In genomic region chr7:143437231-143437893, GRCm38 (mm10) we compare ENCODE assay signal across 9 mouse cellular contexts. TPM values are rescaled to one million over a fixed set of nuclear protein-coding genes. Genes with fewer than 3 reads are reported as not detected.
DNase-seq lines count a peak whose midpoint lies in the region; ATAC-seq and TF ChIP-seq lines count a peak whose summit lies in the region.
"Had no signal": no experiment of that assay in that cellular context is flagged by ENCODE, and none has a peak within 500 bp of the region (broad histone marks: within the 10 kb centered on the region; RNA-seq: fewer than 3 reads in every experiment).

No protein-coding gene starts in this region.

- no peak for DNase-seq in layer of hippocampus, adult 2 months (ENCODE audit: low spot score in 2 of 2)
- no peak for DNase-seq in layer of hippocampus, postnatal 14 days (ENCODE audit: low spot score in 2 of 2)
- DNase-seq in adrenal gland, postnatal 10 days: no peak
- DNase-seq in spleen, postnatal 36 days (ENCODE audit: low spot score in 2 of 2): no peak
- no peak for DNase-seq in urinary bladder, adult 18-20 months (ENCODE audit: low spot score in 2 of 2)

- H3K4me1 ChIP-seq in forebrain, embryonic 13.5 days: peaks cover 22% of the 10 kb centered on the region
- peaks cover 18% of the 10 kb centered on the region for H3K4me1 ChIP-seq in limb, embryonic 15.5 days
- H3K4me1 ChIP-seq in olfactory bulb, adult 2 months (ENCODE audit: control insufficient read depth, insufficient read depth, low read length): peaks cover 15% of the 10 kb centered on the region

- H3K4me2 ChIP-seq in forebrain, embryonic 13.5 days: peak overlapping the region; percentile 69
- H3K4me2 ChIP-seq in limb, embryonic 15.5 days: peak overlapping the region; percentile 88

- no peaks in the 10 kb centered on the region for H3K36me3 ChIP-seq in forebrain, embryonic 13.5 days (ENCODE audit: poor library complexity, severe bottlenecking)
- H3K36me3 ChIP-seq in limb, embryonic 15.5 days: no peaks in the 10 kb centered on the region

- peaks cover 93% of the 10 kb centered on the region for H3K27me3 ChIP-seq in forebrain, embryonic 13.5 days
- no peaks in the 10 kb centered on the region for H3K27me3 ChIP-seq in limb, embryonic 15.5 days
- H3K27me3 ChIP-seq: Patski had no signal

- H3K27ac ChIP-seq in layer of hippocampus, adult 2 months: no peak overlapping the region
- H3K27ac ChIP-seq in forebrain, embryonic 13.5 days: peak overlapping the region; percentile 58
- H3K27ac ChIP-seq in limb, embryonic 15.5 days: peak overlapping the region; percentile 54; the same call in 1 of the 2 replicates
- no peak overlapping the region for H3K27ac ChIP-seq in olfactory bulb, adult 2 months (ENCODE audit: insufficient read depth, low read depth, low read length)

- H3K9me3 ChIP-seq in forebrain, embryonic 13.5 days (replicated peaks): no peaks in the 10 kb centered on the region
- H3K9me3 ChIP-seq in limb, embryonic 15.5 days: no peaks in the 10 kb centered on the region

- no peak for TF ChIP-seq CTCF in layer of hippocampus, adult 2 months (conservative IDR thresholded peaks at IDR 0.05)
- no peak for TF ChIP-seq CTCF in olfactory bulb, adult 2 months (IDR thresholded peaks at IDR 0.05; ENCODE audit: insufficient read depth, low read depth, low read length)

- TF ChIP-seq POLR2A in olfactory bulb, adult 2 months (IDR thresholded peaks at IDR 0.05; ENCODE audit: insufficient read depth, low read depth, low read length): no peak

- peak overlapping the region; percentile 67 for H3K9ac ChIP-seq in forebrain, embryonic 13.5 days
- H3K9ac ChIP-seq in limb, embryonic 15.5 days: peak overlapping the region; percentile 50

- H3K4me3 ChIP-seq in layer of hippocampus, adult 2 months: peak overlapping the region; percentile 56
- H3K4me3 ChIP-seq in forebrain, embryonic 13.5 days: peak overlapping the region; percentile 41
- H3K4me3 ChIP-seq in limb, embryonic 15.5 days: peak overlapping the region; percentile 45
- peak overlapping the region; percentile 47 for H3K4me3 ChIP-seq in olfactory bulb, adult 2 months (ENCODE audit: insufficient read depth, low read depth, low read length)

- peak; percentile 74 for ATAC-seq in forebrain, embryonic 13.5 days
- ATAC-seq in limb, embryonic 15.5 days (ENCODE audit: insufficient number of reproducible peaks, low FRiP score, low TSS enrichment, low read depth): no peak
- ATAC-seq: Patski had no signal

- 17% methylated on average over 18 of the region's 18 CpGs for WGBS in forebrain, embryonic 13.5 days
- WGBS in limb, embryonic 15.5 days: 24% methylated on average over 18 of the region's 18 CpGs
- whole genome bisulfite sequencing in olfactory bulb, adult 2 months: 36% methylated on average over 18 of the region's 18 CpGs

RNA-seq across cellular contexts. Expression of gene Cdkn1c, which starts 23.5 kb away (rescaled TPM):
- total RNA-seq in layer of hippocampus, adult 2 months (2021): 1 to 10 TPM; 2.5 to 6.7 TPM
- 10 to 100 TPM in 1 of 2 experiments, 1 to 10 TPM in 1; 9.7 to 14.5 TPM for total RNA-seq in layer of hippocampus, postnatal 14 days (2021)
- 140 and 149 TPM in 2 replicates for polyA plus RNA-seq in forebrain, embryonic 13.5 days (2015; fragmentation: Nextera tagmentation; extraction: Ambion mirVana)
- polyA plus RNA-seq in limb, embryonic 15.5 days (2015; fragmentation: Nextera tagmentation; extraction: Ambion mirVana): 1,248 and 1,513 TPM in 2 replicates
- polyA plus RNA-seq in olfactory bulb, adult 2 months (2012; ENCODE audit: insufficient read depth, insufficient read length, low replicate concordance, missing spikeins): not detected in 2 replicates
- 100 to 1,000 TPM; 386 to 453 TPM for total RNA-seq in adrenal gland, postnatal 10 days (2021)

RNA-seq across cellular contexts. Expression of gene Slc22a18, which starts 36.2 kb away (rescaled TPM):
- total RNA-seq in layer of hippocampus, adult 2 months (2021): under 1 TPM; 0.29 to 0.54 TPM
- under 1 TPM; 0.21 to 0.36 TPM for total RNA-seq in layer of hippocampus, postnatal 14 days (2021)
- polyA plus RNA-seq in forebrain, embryonic 13.5 days (2015; fragmentation: Nextera tagmentation; extraction: Ambion mirVana): 0.15 and 0.45 TPM in 2 replicates
- polyA plus RNA-seq in limb, embryonic 15.5 days (2015; fragmentation: Nextera tagmentation; extraction: Ambion mirVana): 2.7 and 3.3 TPM in 2 replicates
- not detected in 2 replicates for polyA plus RNA-seq in olfactory bulb, adult 2 months (2012; ENCODE audit: insufficient read depth, insufficient read length, low replicate concordance, missing spikeins)
- total RNA-seq in adrenal gland, postnatal 10 days (2021): 10 to 100 TPM in 1 of 2 experiments, 1 to 10 TPM in 1; 6.5 to 15.0 TPM

Comparison
In these comparisons a context has a peak if more than half of its experiments do, and no peak if none do; other contexts are left out.
1. H3K27ac ChIP-seq: peak in forebrain, embryonic 13.5 days (single experiment) and limb, embryonic 15.5 days (single experiment); none in layer of hippocampus, adult 2 months (single experiment) and olfactory bulb, adult 2 months (single experiment).
2. RNA of gene Cdkn1c, which starts 23.5 kb away (total RNA-seq): 386 to 453 TPM in adrenal gland, postnatal 10 days; 9.7 to 14.5 TPM in layer of hippocampus, postnatal 14 days and 2.5 to 6.7 TPM in layer of hippocampus, adult 2 months; every median in the first group is over 10 times any median in the second.
3. RNA of gene Slc22a18, which starts 36.2 kb away (total RNA-seq): 6.5 to 15.0 TPM in adrenal gland, postnatal 10 days; 0.29 to 0.54 TPM in layer of hippocampus, adult 2 months and 0.21 to 0.36 TPM in layer of hippocampus, postnatal 14 days; every median in the first group is over 4 times any median in the second.
4. Peak in every context shown above with its lines, with median percentiles within 50 percentile points of each other: H3K4me3 ChIP-seq.